Mouse (Mus musculus) embryonic facial prominence, embryonic 14.5 days (tissue): ENCODE measurements around the gene Vezt. TPM values are rescaled to one million over a fixed set of nuclear protein-coding genes. Genes with fewer than 3 reads are reported as not detected.

Experiments
- ATAC-seq: fragments of 200-750 bp; cut with Nextera tagmentation; 2 replicates; pipeline ENCODE4 v1.8.0; 2017; ENCODE audit warnings: low read depth, moderate number of reproducible peaks, moderate TSS enrichment
- DNase-seq: peaks from one replicate; pipeline ENCODE4 v3.0.0-alpha.2; 2015; ENCODE audit warnings: low spot score
- H3K27ac ChIP-seq: fragments of 300-500 bp; sonication (generic); replicated peaks from 2 replicates; pipeline ENCODE4 v1.5.1; 2014; ENCODE audit warnings: low read depth, mild to moderate bottlenecking, low read length, moderate library complexity
- H3K27me3 ChIP-seq: fragments of 300-500 bp; sonication (generic); replicated peaks from 2 replicates; pipeline ENCODE4 v1.6.1; 2014; ENCODE audit warnings: low read length; ENCODE audit not compliant: control insufficient read depth, insufficient read depth
- H3K36me3 ChIP-seq: fragments of 300-500 bp; sonication (generic); 2 replicates; pipeline ENCODE4 v1.6.1; 2014; ENCODE audit warnings: low read length, mixed read lengths; ENCODE audit not compliant: control insufficient read depth, insufficient read depth
- H3K4me1 ChIP-seq: fragments of 300-500 bp; sonication (generic); 2 replicates; pipeline ENCODE4 v1.6.1; 2014; ENCODE audit warnings: antibody characterized with exemption, low read length; ENCODE audit not compliant: control insufficient read depth, insufficient read depth
- H3K4me2 ChIP-seq: fragments of 300-500 bp; sonication (generic); 2 replicates; pipeline ENCODE4 v1.6.1; 2014; ENCODE audit warnings: low read depth, mild to moderate bottlenecking, low read length, moderate library complexity, mixed read lengths
- H3K4me3 ChIP-seq: fragments of 300-500 bp; sonication (generic); 2 replicates; pipeline ENCODE4 v1.5.1; 2014; ENCODE audit warnings: low read depth, mild to moderate bottlenecking, low read length
- H3K9ac ChIP-seq: fragments of 300-500 bp; sonication (generic); 2 replicates; pipeline ENCODE4 v1.6.1; 2014; ENCODE audit warnings: low read depth, mild to moderate bottlenecking, low read length, moderate library complexity, mixed read lengths
- H3K9me3 ChIP-seq: fragments of 300-500 bp; sonication (generic); 2 replicates; pipeline ENCODE4 v1.6.1; 2016; ENCODE audit warnings: low read length; ENCODE audit not compliant: control insufficient read depth
- WGBS: fragments of 180-500 bp; shearing (Covaris S2); extraction: QIAGEN DNeasy Blood & Tissue Kit; methylation state at CpG from one replicate; pipeline ENCODE4 v1.1.7; 2014; 5-methylcytosine and 5-hydroxymethylcytosine counted together
- polyA plus RNA-seq: library from polyadenylated mRNA; unstranded; fragments of >200 nt; fragmentation: Nextera tagmentation; extraction: Ambion mirVana; gene quantifications from 2 replicates; pipeline ENCODE4 v1.2.1, GENCODE M21; 2014

Gene Vezt
- polyA plus RNA-seq, 1 experiment from 2014 or later, result 29.0 TPM

GRCm38 (mm10) chr10:93909811-93910446 lies 125.7 kb downstream of the Vezt start:
- 38% methylated on average over 5 of the region's 5 CpGs for WGBS
- DNase-seq, result no peak
- Histone ChIP-seq H3K4me1 (no peaks in the 10 kb centered on the region), H3K27ac (no peak overlapping the region), H3K9ac (no peak overlapping the region), H3K27me3 (no peaks in the 10 kb centered on the region), H3K9me3 (no peaks in the 10 kb centered on the region), H3K4me3 (no peak overlapping the region), H3K36me3 (no peaks in the 10 kb centered on the region), H3K4me2 (no peak overlapping the region)
- ATAC-seq, result 0 out of 2 replicates have a peak, but pooled peaks have one; percentile 22

DNA sequence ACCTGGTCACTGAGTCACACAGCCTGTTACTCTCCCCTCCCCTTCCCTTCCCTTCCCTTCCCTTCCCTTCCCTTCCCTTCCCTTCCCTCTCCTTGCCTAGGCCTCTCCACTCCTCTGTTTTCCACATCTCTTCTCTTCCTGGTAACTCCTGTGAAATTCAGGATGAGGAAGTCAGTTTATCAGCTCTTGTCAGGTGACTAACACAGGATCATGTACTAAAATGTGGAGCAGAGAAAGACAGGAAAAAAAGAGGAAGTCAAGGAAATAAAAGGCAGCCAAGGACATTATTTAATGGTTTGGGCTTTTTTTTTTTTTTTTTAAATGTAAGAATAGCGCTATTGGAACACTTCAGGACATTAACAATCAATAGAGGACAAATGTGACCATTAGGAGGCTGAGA lies 126.6 kb downstream of the Vezt start:
- Histone ChIP-seq H3K4me3 (no peak overlapping the region), H3K4me1 (no peaks in the 10 kb centered on the region), H3K4me2 (no peak overlapping the region), H3K36me3 (no peaks in the 10 kb centered on the region), H3K9ac (no peak overlapping the region), H3K27me3 (no peaks in the 10 kb centered on the region), H3K9me3 (no peaks in the 10 kb centered on the region), H3K27ac (no peak overlapping the region)
- no peak for ATAC-seq
- DNase-seq, result no peak
- WGBS, result 95% methylated on average over 1 of the region's 1 CpGs

GRCm38 (mm10) chr10:93908540-93908939 lies 127.1 kb downstream of the Vezt start:
- Histone ChIP-seq H3K4me3 (no peak overlapping the region), H3K9me3 (no peaks in the 10 kb centered on the region), H3K27me3 (no peaks in the 10 kb centered on the region), H3K9ac (no peak overlapping the region), H3K27ac (no peak overlapping the region), H3K4me2 (no peak overlapping the region), H3K36me3 (no peaks in the 10 kb centered on the region), H3K4me1 (no peaks in the 10 kb centered on the region)
- ATAC-seq (no peak), DNase-seq (peak; percentile 32)
- 87% methylated on average over 7 of the region's 7 CpGs for WGBS

- DNase-seq, result no peak
- Histone ChIP-seq H3K4me2 (no peak overlapping the region; the same call in 1 of the 2 replicates), H3K9me3 (no peaks in the 10 kb centered on the region), H3K4me1 (no peaks in the 10 kb centered on the region), H3K9ac (no peak overlapping the region), H3K36me3 (no peaks in the 10 kb centered on the region), H3K27me3 (no peaks in the 10 kb centered on the region), H3K27ac (no peak overlapping the region), H3K4me3 (no peak overlapping the region)
- WGBS, result 22% methylated on average over 10 of the region's 10 CpGs
- ATAC-seq, result no peak
Measured at GRCm38 (mm10) chr10:93907376-93907775, 128.2 kb downstream of the Vezt start.

DNA sequence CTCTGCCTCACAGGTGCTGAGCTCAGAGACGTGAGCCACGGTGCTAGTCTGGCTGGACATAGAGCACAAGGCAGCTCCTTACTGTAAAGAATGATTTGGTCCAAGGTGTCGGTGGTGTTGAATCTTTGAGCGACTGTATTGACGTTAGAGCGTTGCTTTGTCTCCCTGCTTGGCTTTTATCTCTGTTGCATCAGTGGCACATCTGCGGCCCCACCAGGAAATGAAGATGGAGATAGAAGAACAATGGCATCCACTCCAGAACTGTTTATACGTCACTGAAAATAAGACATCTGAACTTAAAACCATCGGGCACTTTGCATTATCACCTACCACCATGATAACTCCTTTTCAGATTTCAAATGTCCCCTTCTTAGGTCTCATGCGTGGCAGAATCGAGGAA lies 135.7 kb downstream of the Vezt start:
- WGBS, result 86% methylated on average over 11 of the region's 11 CpGs
- Histone ChIP-seq H3K4me3 (no peak overlapping the region), H3K9me3 (no peaks in the 10 kb centered on the region), H3K4me2 (no peak overlapping the region), H3K9ac (no peak overlapping the region), H3K4me1 (no peaks in the 10 kb centered on the region), H3K36me3 (no peaks in the 10 kb centered on the region), H3K27ac (no peak overlapping the region), H3K27me3 (no peaks in the 10 kb centered on the region)
- DNase-seq (no peak), ATAC-seq (no peak)

- Histone ChIP-seq H3K9ac (no peak overlapping the region), H3K4me3 (no peak overlapping the region), H3K9me3 (no peaks in the 10 kb centered on the region), H3K27ac (no peak overlapping the region), H3K4me1 (no peaks in the 10 kb centered on the region), H3K27me3 (no peaks in the 10 kb centered on the region), H3K4me2 (no peak overlapping the region), H3K36me3 (no peaks in the 10 kb centered on the region)
- ATAC-seq (no peak), DNase-seq (no peak)
- WGBS, result 63% methylated on average over 2 of the region's 2 CpGs
Measured at GRCm38 (mm10) chr10:93899303-93899702, 136.3 kb downstream of the Vezt start.

GRCm38 (mm10) chr10:93897043-93897646 lies 138.5 kb downstream of the Vezt start, which contains the start of gene Metap2:
Gene Metap2 (minus strand): TSS chr10:93897093.
- H3K9ac ChIP-seq, result no peak within 1 kb of the TSS
- no peaks in the 10 kb centered on the region for H3K27me3 ChIP-seq
- no peak for DNase-seq
- H3K9me3 ChIP-seq, result no peaks in the 10 kb centered on the region
- no peak within 1 kb of the TSS for H3K27ac ChIP-seq
- H3K4me3 ChIP-seq, result no peak within 1 kb of the TSS
- H3K36me3 ChIP-seq, result no peaks in the 10 kb centered on the region
- no peak for ATAC-seq
- no peaks in the 10 kb centered on the region for H3K4me1 ChIP-seq
- no peak within 1 kb of the TSS for H3K4me2 ChIP-seq
- WGBS, result 71% methylated on average over 7 of the region's 7 CpGs

DNA sequence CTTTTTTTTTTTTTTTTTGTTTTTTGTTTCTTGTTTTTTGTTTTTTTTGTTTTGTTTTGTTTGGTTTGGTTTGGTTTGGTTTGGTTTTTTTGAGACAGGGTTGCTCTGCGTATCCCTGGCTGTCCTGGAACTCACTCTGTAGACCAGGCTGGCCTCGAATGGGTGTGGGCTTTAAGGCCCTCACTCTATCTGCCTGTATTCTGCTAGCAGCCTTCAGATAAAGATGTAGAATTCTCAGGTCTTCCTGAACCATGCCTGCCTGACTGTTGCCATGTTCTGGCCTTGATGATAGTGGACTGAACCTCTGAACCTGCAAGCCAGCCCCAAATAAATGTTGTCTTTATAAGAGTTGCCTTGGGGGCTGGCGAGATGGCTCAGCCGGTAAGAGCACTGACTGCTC lies 143.1 kb downstream of the Vezt start:
- Histone ChIP-seq H3K36me3 (no peaks in the 10 kb centered on the region), H3K4me3 (no peak overlapping the region), H3K4me1 (peaks cover 9% of the 10 kb centered on the region), H3K9me3 (no peaks in the 10 kb centered on the region), H3K4me2 (no peak overlapping the region), H3K27me3 (no peaks in the 10 kb centered on the region), H3K27ac (no peak overlapping the region), H3K9ac (no peak overlapping the region)
- no peak for ATAC-seq
- 88% methylated on average over 4 of the region's 4 CpGs for WGBS
- no peak for DNase-seq

- no peak for ATAC-seq
- no peak overlapping the region for H3K4me3 ChIP-seq
- no peak overlapping the region for H3K27ac ChIP-seq
- no peaks in the 10 kb centered on the region for H3K27me3 ChIP-seq
- H3K4me1 ChIP-seq, result peaks cover 9% of the 10 kb centered on the region
- no peaks in the 10 kb centered on the region for H3K9me3 ChIP-seq
- H3K36me3 ChIP-seq, result peaks cover 9% of the 10 kb centered on the region
- no peak for DNase-seq
- WGBS, result 96% methylated on average over 1 of the region's 1 CpGs
- H3K9ac ChIP-seq, result no peak overlapping the region
- H3K4me2 ChIP-seq, result no peak overlapping the region
Measured at GRCm38 (mm10) chr10:93891031-93891430, 144.6 kb downstream of the Vezt start.
